Mouse (Mus musculus): Measurements from ENCODE around the gene Luzp2.

Luzp2 gene

DNA sequence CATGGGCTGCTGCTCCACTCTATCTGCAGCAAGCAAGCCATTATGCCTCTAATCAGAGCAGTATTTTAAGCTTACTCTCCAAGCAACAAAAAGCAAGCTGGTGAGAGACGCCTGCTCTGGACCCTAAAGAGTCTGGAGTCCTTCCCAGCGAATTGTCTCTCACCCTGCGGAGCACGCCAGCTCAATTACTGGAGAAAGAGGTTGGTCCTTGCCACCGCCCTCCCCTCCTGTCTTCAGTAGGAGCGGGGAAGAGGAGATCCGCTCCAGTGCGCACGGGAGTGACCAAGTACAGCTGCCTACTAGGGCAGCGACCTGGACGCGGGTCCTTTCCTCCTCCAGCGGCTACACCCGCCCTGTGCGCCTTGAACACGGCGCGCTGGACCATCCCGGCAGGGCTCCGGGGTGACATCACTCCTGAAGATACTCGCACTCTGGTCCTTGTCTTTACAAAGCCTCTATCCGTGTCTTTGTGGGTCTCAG, at the start of gene Luzp2:
TSS of gene Luzp2 (plus strand) at position 127 of the 480 bp plus-strand sequence.
- DNase-seq = no peak

DNA sequence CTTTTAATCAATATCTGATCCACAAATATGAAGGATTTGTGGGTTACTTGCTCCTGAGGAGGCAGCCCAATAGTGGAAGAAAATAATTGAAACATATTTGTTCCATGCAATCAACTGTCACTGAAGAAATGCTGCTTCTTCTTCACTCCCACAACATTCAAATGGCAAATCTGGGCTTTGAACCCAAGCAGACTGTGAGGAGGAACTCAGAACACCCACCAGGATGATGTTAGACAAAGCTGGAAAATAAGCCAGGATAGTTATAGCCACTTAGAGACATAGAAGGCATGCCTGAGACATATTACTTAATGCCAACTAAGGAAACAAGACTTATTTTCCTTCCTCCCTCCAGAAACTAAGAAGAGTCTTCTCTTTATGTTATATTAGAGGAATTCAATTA, 47.8 kb upstream of the Luzp2 start:
- DNase-seq = no peak

DNA sequence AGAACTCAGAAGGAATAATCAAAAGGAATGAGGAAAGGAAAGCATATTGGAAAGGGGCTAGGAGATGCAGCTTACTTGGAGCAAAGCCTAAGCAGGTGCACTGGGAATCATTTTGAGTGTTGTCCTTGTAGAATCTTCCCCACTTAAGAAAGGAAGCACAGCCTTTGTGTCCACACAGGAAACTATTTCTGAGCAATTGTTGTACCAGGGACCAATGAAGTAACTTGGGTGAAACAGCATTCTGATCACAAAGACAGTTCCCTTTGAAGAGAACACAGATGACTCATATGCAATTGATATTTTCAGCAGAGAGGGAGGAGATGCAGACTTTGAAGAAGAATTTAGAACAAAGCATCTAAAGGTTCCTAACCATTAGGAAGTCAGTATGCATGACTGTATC, 16.7 kb upstream of the Luzp2 start:
- no peak for DNase-seq

DNA sequence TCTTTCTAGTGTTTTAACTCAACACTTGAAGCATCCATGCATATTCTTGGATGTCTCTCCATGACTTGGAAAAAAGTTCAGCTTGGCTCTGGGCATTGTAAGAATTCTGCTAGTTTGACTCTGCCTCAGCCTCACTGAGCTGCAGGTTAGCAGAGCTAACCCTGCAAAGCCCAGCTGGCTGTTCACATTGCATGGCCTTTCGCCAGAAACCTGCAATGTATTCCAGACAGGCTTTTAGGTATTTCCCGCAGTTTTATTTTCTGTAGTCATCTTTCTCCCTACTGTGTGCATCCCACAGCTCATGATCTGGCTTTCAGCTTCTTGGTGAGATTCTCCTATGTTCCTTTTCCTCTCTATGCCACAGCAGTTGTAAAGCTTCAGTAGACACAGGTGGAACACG, 6.5 kb upstream of the Luzp2 start:
- DNase-seq = no peak

DNA sequence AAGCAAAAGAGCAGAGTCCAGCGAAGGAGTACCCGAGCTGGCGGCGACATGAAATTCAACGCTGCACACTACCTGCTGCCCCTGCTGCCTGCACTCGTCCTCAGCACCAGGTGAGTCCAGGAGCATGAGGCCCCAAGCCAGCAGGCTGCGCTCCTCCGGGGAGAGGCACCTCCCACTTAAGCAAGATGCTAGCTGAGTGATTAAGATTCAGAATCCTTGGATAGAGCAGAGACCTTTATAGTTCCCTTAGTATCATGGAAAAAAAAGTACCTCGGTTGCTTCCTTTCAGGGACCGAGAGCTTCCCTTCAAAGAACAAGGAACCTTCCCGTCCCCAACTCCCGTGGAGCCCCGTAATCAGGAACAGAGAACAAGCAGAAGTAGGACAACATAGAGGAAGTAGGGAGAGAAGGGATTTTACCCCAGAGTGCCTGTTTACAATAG, 634 bp downstream of the Luzp2 start:
- no peak for DNase-seq

DNA sequence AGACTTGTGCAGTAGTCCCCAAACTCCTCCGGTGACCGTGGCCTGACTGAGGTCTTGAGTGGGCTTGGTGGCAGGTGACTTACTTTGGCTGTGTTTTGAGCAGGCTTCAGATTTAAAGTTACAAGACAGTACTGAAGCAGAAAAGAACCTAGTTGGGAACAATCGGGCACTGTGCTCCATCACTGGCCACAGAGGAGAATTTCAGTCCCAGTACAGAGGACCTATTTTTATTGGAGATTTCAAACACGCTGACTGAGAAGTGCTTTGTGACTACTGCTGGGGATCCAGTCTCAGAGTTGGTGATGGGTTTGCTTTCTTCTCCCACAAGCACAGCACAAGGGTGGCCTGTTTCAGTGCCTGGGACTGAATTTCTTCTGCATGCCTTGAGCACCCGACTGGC, 1.1 kb downstream of the Luzp2 start:
- no peak for DNase-seq

DNA sequence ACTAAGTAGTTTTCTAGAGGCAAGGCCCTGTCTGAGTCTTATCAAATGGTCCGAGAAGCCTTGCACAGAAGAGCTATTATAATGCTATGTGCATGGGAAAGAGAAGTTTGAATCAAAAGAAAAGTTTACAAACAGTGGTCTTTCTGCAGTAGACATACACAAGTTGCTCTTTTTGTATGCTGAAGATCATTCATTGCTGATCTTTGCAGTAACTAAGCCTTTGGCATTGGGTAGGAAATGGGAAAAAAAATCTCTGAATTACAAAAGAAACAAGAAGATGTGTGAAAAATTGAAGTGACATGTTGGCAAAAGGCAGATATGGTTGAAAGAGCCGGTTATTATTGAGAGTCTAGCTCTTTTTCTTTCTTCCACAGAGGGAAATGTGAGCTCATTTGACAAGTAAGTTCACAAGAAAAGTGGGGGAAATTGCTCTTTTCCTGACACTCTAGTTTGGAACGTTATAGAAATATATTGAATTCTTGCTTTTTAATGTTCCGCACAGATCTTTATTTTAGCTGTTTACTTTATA, 7.6 kb downstream of the Luzp2 start:
- no peak for DNase-seq

DNA sequence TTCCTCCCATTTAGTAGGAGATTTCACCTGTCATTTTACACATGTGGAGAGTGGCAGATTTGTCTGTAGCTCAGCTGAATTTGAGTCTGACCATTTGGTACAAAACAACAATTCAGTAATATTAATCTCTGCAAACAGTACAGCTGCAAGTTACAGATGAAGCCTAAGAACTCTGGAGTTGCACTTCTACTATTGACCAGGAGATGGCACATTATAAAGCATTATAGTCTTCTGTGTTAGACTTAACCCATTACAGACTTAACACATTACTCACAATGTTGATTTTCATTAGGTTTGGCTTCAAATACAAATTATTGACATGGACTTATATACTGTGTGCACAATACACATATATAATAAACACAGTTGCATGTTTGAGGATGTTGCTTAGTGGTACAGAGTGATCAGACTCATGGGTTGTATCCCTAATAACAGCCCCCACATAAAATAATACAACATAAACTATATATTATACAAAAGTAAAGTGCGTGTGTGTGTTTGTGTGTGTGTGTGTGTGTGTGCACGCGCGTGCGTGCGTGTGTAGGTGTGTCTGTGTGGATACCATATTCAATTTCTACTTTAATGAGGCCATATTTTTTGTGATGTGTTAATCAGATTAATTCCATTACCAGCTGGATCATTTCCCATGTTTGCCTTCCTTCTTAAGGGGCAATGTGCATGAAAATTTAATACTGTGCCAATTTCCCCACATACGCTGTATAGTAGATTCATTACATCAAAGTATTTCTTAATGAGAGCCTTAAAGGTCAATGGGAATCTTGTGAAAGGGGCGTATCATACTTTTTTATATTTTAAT, 10.8 kb downstream of the Luzp2 start:
- DNase-seq = no peak

DNA sequence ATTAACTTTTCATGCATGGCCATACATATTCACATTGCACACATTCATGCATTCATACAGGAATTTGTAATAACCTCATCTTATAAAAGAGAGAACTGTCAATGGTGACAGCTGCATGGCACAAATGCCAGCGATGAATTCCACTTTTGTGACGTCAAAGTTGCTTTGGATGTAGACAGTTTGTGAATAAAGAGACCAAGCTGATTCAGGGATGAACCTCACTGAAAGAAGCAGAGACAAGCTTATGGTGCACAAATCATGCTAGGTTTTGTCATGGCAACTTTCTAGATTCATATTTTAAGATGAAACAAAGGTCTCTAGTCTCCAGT, 11.4 kb downstream of the Luzp2 start:
- DNase-seq = no peak

DNA sequence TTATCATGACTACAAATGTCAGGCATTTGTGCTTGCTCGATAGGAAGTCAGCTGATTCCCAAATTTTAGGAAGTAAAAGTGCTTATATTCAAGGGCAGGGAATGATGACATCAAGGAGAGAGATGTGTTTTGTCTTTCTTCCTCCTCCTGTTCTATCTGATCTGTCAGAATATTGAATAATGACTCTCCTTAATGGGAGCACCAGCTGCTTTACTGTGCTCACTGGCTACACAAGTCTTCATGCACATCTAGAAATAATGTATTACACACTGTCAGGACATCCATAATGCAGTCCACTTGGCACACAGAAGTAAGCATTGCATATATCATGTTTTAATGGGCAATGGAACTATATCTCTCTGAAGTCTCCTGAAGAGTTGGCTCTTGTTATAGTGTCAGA, 17.6 kb downstream of the Luzp2 start:
- DNase-seq = no peak

DNA sequence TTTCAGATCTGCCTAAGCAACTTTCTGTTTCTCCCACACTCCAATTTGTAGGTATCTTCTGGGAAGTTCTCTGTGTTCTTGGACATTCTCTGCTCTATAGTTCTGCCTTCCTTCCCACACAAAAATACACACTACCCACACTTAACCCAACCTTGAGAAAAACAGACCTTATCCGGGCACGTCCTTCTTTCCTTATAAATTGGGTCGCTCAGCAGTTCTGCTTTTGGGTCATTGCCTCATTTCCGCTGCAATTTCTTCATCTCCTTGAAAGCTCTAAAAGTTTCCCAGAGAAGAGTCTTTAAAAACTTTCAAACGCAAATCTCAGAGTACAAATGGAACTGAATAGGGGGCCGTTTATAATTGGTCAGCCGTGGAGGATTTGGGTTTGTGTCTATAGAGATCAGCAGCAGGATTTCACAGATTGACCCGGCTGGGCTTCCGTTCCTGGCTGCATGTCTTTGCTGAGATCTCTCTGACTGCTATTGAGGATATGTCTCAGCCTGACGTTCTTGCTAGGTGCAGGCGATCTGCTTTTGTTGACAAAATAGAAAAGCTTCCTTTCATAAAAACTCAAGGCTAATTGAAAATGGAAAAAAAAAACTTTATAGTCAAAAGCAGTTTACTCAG, 26.0 kb downstream of the Luzp2 start:
- no peak for DNase-seq

DNA sequence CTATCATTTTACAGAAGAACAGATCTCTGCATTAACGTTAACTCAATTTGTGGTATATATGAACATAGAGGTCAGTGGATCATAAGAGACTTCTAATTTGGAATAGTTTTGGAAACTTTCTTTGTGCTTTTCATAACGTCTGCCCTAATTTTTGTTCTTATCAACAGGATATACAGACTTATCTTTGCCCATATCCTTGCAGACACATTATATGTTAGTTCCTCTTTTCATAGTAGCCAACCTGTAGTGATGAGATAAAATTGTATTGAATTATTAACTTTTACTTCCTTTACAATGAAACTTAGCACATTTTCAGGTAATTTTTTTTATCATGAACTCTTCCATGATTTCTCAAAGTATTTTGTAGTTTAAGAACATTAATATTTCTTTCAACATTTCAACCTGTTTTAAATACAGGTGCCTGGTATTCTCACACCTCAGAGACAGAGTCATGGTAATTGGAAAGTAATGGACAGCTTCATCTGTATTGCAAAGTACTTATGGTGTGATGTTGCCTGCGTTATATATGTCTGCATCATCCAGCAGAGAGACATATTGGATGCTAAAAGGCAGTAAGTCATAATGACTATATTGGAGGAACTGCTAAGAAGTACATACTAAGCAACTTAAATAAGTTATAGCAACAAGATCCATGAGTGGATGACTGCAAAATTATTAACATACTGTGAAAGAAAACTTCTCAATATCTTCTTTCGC, 43.8 kb downstream of the Luzp2 start:
- no peak for DNase-seq

DNA sequence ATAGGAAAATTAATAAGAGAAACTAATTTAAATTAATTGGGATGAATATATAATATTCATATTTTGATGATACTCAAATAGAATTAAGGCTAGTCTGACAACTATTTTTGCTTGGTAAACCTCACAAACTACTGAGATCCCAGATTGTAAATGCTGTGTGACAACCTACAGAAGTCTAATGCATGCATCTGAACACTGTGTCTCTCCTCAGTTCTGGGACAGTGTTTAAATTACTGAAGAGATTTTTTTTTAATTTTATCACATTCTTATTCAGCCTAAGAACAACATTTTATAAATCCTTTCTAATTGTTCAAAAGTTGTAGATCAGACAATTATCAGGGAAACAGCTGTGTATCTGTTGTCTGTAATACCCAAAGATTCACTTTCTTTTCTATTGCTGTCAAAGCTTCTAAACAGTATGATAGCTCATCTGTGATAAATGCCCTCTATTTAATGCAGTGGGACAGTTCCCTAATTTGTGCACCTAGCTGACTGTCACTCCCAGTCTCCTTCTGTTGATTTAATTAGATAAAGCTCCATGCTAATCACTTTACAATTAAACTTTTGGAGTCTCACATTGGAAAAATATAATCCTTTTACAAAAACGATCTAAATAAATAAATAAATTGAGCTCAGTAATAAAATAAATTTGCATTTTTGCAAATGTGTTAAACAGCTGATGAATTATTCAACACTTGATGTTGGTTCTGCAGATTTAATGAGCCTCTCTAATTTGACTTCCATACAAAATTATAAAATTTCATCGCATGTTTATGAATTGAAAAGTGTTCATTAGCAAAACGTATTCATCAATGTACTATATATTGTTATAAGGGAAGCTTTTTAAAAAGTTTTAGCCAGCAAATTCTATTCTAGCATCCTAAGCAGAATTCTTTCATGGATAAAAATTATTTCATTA, 58.7 kb downstream of the Luzp2 start:
- no peak for DNase-seq

DNA sequence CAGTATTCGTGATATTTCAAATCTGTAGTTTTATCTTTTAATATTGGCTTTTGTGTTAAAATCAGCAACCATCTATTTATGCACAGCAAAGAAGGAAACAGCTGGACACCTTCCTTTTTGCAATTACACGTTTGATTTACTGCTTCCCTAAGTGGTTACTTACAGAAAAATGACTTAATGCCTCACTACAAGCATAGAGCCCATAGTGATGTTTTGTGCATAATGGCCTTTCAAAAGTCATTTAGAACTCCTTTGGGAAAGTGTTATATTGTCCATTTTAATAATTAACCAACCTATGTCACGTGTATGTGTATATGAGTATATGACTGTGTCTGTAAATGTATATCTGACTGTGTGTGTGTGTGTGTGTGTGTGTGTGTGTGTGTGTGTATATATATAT, 63.3 kb downstream of the Luzp2 start:
- DNase-seq = no peak

DNA sequence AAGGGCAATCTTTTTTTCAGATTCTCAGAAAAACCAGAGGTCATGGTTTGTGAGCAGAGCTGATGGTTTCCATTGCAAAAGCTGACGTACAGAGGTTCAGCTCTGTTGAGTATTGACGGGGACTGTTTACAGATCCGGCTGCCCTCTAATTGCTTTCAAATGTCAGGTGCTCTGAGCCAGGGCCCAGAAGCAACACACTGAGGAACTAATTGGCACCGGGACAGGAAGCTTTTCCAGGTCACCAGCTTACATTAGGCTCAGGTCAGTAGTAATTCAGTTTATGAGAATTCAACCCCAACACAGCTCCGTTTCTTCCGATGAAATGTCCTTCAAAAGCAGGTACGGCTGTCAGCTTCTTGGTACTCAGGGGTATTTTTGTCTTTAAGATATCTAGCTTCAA, 74.7 kb downstream of the Luzp2 start:
- DNase-seq = no peak

DNA sequence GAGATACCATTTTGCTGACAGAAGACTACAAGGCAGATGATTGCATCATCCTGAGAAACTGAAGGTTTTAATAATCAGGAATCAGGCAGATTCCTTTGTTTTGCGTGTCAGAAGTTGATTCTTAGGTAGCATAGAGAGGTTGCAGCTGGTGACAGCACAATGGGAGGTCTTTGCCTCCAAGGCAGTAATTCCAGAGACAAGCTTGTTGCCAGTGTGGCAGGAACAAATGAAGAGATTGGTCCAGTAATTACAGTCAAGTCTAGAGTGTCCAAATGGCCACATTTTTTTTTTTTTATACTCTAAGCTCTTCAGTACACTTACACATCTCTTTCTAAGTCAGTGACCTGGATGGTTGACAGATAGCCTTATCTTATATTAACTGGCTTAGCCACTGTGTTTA, 78.7 kb downstream of the Luzp2 start:
- no peak for DNase-seq

DNA sequence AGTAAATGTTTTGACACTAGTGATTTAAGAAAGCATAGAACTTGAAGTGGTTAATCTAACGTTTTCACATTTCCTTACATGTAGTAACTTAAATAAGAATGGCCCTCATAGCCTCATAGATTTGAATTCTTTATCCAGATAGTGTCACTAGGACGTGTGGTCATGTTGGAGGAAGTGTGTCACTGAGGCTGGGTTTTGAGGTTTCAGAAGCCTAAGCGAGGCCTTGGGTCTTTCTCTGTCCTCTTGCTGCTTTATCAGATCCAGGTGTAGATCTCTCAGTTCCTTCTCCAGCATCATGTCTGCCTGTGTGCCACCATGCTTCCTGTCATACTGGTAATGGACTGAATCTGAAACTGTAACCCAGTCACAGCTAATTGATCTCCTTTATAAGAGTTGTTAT, 86.7 kb downstream of the Luzp2 start:
- DNase-seq = no peak

DNA sequence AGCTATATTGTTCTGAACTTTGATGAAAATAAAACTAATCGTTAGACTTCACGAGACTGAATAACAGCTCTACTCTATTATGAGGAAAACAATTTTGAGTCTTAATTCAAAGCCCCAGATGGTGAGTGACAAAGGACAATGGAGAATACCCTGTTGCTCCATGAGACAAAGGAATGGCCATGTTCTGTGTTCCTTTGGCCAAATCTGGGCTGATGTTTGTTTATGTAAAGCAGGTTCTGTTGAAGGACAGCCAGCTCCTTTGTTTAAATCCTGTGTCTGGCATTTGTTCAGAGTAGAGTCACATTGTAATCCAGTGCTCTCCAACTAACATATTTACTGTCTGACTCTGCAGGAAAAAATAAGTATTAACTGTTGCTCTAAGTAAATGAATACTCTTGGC, 121.5 kb downstream of the Luzp2 start:
- DNase-seq = no peak

DNA sequence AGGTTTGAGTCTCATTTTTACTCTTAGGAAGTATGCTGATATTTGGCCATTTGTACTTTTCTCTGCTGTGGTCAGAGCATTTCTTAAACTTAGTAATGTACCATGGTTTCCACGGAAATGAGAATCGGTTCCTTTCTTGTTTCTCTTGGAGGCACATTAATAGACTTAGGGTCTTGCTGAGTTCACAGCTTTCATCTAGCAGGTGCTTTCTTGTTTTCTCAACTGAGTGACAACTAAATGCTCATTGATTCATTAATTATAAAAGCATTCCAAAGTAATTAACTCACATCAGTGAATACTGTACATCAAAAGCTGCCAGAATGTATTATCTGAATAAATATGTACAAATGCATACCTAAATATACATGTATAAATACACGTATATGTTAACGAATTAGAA, 127.4 kb downstream of the Luzp2 start:
- no peak for DNase-seq

DNA sequence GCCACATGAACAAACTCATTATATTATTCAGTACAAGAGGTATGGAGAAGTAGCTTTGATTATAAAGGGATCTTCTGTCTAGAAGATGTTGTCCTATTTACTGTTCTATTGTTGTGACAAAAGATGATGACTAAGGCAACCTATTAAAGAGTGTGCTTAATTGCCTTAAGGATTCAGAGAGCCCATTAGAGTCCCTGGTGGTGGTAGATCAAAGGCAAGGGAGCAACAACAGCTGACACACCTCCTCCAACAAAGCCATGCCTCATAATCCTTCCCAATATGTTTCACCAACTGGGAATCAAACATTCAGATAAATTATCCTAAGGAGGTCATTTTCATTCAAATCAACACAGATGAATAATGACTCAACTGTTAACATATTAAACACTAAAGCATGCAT, 142.1 kb downstream of the Luzp2 start:
- DNase-seq = no peak

DNA sequence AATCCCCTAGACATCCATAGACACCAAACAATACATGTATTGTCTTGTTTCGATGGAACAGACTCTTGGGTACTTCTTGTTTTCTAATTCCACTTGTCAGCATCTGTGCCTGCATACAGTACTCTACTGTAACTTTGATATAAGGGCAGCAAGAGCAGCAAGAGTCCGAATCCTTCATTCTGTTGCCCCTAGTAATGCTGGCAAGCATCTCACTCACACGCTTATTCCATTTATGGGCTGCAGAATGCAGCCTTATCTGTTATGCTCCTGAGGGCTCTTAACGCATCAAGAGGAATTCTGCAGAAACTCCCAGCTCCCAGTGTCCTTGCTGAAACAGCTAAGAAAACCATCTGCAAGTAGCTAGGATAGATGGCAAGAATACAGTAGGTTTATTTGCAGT, 145.3 kb downstream of the Luzp2 start:
- DNase-seq = no peak

DNA sequence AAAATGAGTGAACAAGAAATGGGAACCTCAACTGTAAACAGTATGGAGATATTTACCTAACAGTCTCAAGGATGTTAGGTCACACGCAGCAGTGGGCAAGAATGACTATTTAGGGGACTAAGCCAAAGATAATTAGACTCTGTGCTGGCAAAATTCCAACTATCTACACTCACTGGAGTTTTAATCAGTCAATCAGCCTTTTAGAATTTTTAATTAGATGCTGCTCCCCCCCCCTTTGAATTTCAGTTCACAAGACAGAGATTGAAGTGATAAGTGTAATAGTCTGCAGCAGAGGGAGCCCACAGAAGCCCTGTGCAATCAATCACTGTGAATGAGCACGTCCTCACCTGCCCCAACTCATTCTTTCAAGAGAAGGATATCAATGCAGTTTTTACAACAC, 165.1 kb downstream of the Luzp2 start:
- no peak for DNase-seq
